Mouse (Mus musculus) bone marrow, adult 2 months (tissue): Measurements from ENCODE around the gene Nr2e1.

ENCODE experiments used
- CTCF ChIP-seq: fragments of 200-500 bp; IDR thresholded peaks from 2 replicates; pipeline ENCODE4 v1.5.1; 2011; ENCODE audit warnings: low read length, control low read depth; ENCODE audit not compliant: control insufficient read depth, insufficient read depth
- POLR2A ChIP-seq: fragments of 200-500 bp; IDR thresholded peaks from 2 replicates; pipeline ENCODE4 v1.6.1; 2011; ENCODE audit warnings: low read depth, mild to moderate bottlenecking, control low read depth, low read length, borderline replicate concordance; ENCODE audit not compliant: control insufficient read depth

DNA sequence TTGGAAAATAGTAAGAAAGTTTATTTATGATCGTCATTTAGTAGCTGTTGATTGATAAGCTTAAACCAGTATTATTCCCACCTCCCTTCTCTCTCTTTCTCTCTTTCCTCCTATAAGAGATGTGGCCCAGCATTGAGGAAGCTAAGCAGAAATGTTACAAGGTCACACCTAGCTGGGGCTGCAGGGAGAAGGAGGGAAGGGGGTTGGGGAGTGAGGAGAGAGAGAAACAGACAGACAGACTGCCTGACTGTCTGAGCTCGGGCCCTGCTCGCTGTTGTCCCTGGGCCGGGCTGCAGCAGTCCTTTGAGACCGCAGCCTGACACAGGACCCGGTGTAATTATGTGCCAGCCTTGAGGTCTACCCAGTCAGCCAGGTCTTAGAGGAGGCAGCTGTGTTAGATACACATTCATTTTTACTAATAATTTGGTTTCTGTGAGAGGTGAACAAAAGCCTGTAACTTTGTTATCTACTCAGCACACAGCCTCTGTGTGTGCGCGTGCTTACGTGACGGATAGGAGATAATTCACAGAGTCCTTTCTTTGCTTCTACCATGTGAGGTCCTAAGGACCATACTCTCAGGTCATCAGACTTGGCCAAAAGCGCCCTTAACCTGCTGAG is 49.5 kb downstream of the Nr2e1 start:
- TF ChIP-seq CTCF (no peak), POLR2A (no peak)
